In genomic region chr5:114902413-114902812, GRCm38 (mm10) we compare ENCODE assay signal across 11 mouse cellular contexts. TPM values are rescaled to one million over a fixed set of nuclear protein-coding genes. Genes with fewer than 3 reads are reported as not detected.
DNase-seq lines count a peak whose midpoint lies in the region; ATAC-seq and TF ChIP-seq lines count a peak whose summit lies in the region.
"Had no signal": no experiment of that assay in that cellular context is flagged by ENCODE, and none has a peak within 500 bp of the region (broad histone marks: within the 10 kb centered on the region; RNA-seq: fewer than 3 reads in every experiment).

No protein-coding gene starts in this region.

- no peak overlapping the region for H3K4me3 ChIP-seq in heart, postnatal 0 days (ENCODE audit: low read depth, low read length)
- H3K4me3 ChIP-seq in heart, embryonic 11.5 days (ENCODE audit: low read depth, low read length): no peak overlapping the region
- H3K4me3 ChIP-seq in testis, adult 2 months (ENCODE audit: control insufficient read depth, low read depth, low read length): no peak overlapping the region
- H3K4me3 ChIP-seq in limb, embryonic 14.5 days (replicated peaks; ENCODE audit: low read length): no peak overlapping the region
- H3K4me3 ChIP-seq: embryonic facial prominence, embryonic 15.5 days; limb, embryonic 15.5 days; stomach, embryonic 15.5 days had no signal

- no peak overlapping the region for H3K9ac ChIP-seq in heart, postnatal 0 days (replicated peaks; ENCODE audit: low read depth, low read length)
- H3K9ac ChIP-seq in heart, embryonic 11.5 days (ENCODE audit: low read depth, low read length): no peak overlapping the region
- H3K9ac ChIP-seq in limb, embryonic 14.5 days (ENCODE audit: low read depth, low read length, severe bottlenecking): no peak overlapping the region
- H3K9ac ChIP-seq: embryonic facial prominence, embryonic 15.5 days; limb, embryonic 15.5 days; stomach, embryonic 15.5 days had no signal

- DNase-seq in heart, postnatal 0 days (ENCODE audit: low spot score): peak; percentile 15
- DNase-seq in testis, postnatal 14 days (ENCODE audit: low spot score): no peak
- peak; percentile 60 for DNase-seq in brain, embryonic 14.5 days (ENCODE audit: low read depth)
- peak; percentile 13 for DNase-seq in limb, embryonic 14.5 days (ENCODE audit: low spot score)
- peak; percentile 85 for DNase-seq in splenic B cell, adult 2 months (ENCODE audit: low read depth, low spot score)
- DNase-seq in layer of hippocampus, postnatal 36 days: no peak

- no peaks in the 10 kb centered on the region for H3K9me3 ChIP-seq in heart, postnatal 0 days (replicated peaks; ENCODE audit: control insufficient read depth, low read length)
- H3K9me3 ChIP-seq in heart, embryonic 11.5 days (replicated peaks; ENCODE audit: control insufficient read depth, low read length): no peaks in the 10 kb centered on the region
- H3K9me3 ChIP-seq in limb, embryonic 14.5 days (ENCODE audit: control insufficient read depth, low read length): no peaks in the 10 kb centered on the region
- H3K9me3 ChIP-seq: embryonic facial prominence, embryonic 15.5 days; limb, embryonic 15.5 days; stomach, embryonic 15.5 days had no signal

- no peaks in the 10 kb centered on the region for H3K4me1 ChIP-seq in heart, postnatal 0 days (ENCODE audit: control insufficient read depth, insufficient read depth)
- no peaks in the 10 kb centered on the region; the same call in 1 of the 2 replicates for H3K4me1 ChIP-seq in heart, embryonic 11.5 days (ENCODE audit: control insufficient read depth, insufficient read depth, low read length)
- H3K4me1 ChIP-seq in testis, adult 2 months (ENCODE audit: control insufficient read depth, insufficient read depth, low read length): peaks cover 2% of the 10 kb centered on the region; the same call in 1 of the 2 replicates
- H3K4me1 ChIP-seq in limb, embryonic 14.5 days (ENCODE audit: control insufficient read depth, insufficient read depth, low read length): 0 out of 2 replicates have a peak, but pooled peaks cover under 1% of the 10 kb centered on the region
- H3K4me1 ChIP-seq: stomach, embryonic 15.5 days had no signal

- H3K36me3 ChIP-seq in heart, postnatal 0 days (replicated peaks; ENCODE audit: control insufficient read depth, insufficient read depth, low read length): 0 out of 2 replicates have a peak, but pooled peaks cover 18% of the 10 kb centered on the region
- no peaks in the 10 kb centered on the region for H3K36me3 ChIP-seq in heart, embryonic 11.5 days (ENCODE audit: control insufficient read depth, insufficient read depth, low read length)
- no peaks in the 10 kb centered on the region for H3K36me3 ChIP-seq in testis, adult 2 months (ENCODE audit: control insufficient read depth, insufficient read depth, low read length)
- H3K36me3 ChIP-seq in limb, embryonic 14.5 days (ENCODE audit: control insufficient read depth, insufficient read depth, low read length): no peaks in the 10 kb centered on the region
- peaks cover 9% of the 10 kb centered on the region; the same call in 1 of the 2 replicates for H3K36me3 ChIP-seq in splenic B cell, adult 2 months (ENCODE audit: control insufficient read depth, insufficient read depth, low read length, poor library complexity, severe bottlenecking)
- H3K36me3 ChIP-seq: embryonic facial prominence, embryonic 15.5 days; limb, embryonic 15.5 days; stomach, embryonic 15.5 days had no signal

- H3K27ac ChIP-seq in heart, postnatal 0 days (ENCODE audit: low read depth): no peak overlapping the region
- no peak overlapping the region for H3K27ac ChIP-seq in heart, embryonic 11.5 days (ENCODE audit: low read depth, low read length)
- no peak overlapping the region for H3K27ac ChIP-seq in testis, adult 2 months (ENCODE audit: control insufficient read depth, insufficient read depth, low read depth, low read length)
- no peak overlapping the region for H3K27ac ChIP-seq in limb, embryonic 14.5 days (replicated peaks; ENCODE audit: low read depth, low read length)
- H3K27ac ChIP-seq: embryonic facial prominence, embryonic 15.5 days; limb, embryonic 15.5 days; stomach, embryonic 15.5 days had no signal

- TF ChIP-seq POLR2A in testis, adult 2 months (IDR thresholded peaks at IDR 0.05; ENCODE audit: control insufficient read depth, low read depth, low read length): no peak
- TF ChIP-seq POLR2A in brain, embryonic 14.5 days (IDR thresholded peaks at IDR 0.05; ENCODE audit: borderline replicate concordance, extremely low read depth, insufficient read depth, insufficient read length, poor library complexity, severe bottlenecking): no peak
- no peak for TF ChIP-seq POLR2A in limb, embryonic 14.5 days (IDR thresholded peaks at IDR 0.05; ENCODE audit: borderline replicate concordance, extremely low read depth, insufficient read depth, insufficient read length)

- 0 out of 2 replicates have a peak, but pooled peaks have one; percentile 36 for ATAC-seq in heart, postnatal 0 days (ENCODE audit: insufficient read depth, low read depth)
- ATAC-seq in heart, embryonic 11.5 days (replicated peaks; ENCODE audit: insufficient number of reproducible peaks, low FRiP score, low TSS enrichment): no peak
- no peak for ATAC-seq in limb, embryonic 14.5 days (ENCODE audit: low FRiP score, low read depth)

- no peak overlapping the region for H3K4me2 ChIP-seq in heart, postnatal 0 days (ENCODE audit: low read depth, low read length)
- no peak overlapping the region for H3K4me2 ChIP-seq in heart, embryonic 11.5 days
- H3K4me2 ChIP-seq in limb, embryonic 14.5 days (replicated peaks; ENCODE audit: low read depth, low read length, severe bottlenecking): no peak overlapping the region
- H3K4me2 ChIP-seq: embryonic facial prominence, embryonic 15.5 days; limb, embryonic 15.5 days; stomach, embryonic 15.5 days had no signal

- peak; percentile 80 for TF ChIP-seq CTCF in heart, postnatal 0 days (IDR thresholded peaks at IDR 0.05; ENCODE audit: low read depth)
- peak; percentile 54; the same call in 1 of the 2 replicates for TF ChIP-seq CTCF in testis, adult 2 months (IDR thresholded peaks at IDR 0.05; ENCODE audit: control insufficient read depth, insufficient read depth, insufficient replicate concordance, low read depth, low read length)
- TF ChIP-seq CTCF in brain, embryonic 14.5 days (IDR thresholded peaks at IDR 0.05; ENCODE audit: borderline replicate concordance, extremely low read depth, insufficient read depth, insufficient read length): peak; percentile 64

- WGBS in heart, postnatal 0 days: 52% methylated on average over 1 of the region's 1 CpGs
- WGBS in heart, embryonic 11.5 days (ENCODE audit: insufficient replicate concordance): 52% methylated on average over 1 of the region's 1 CpGs
- 64% methylated on average over 1 of the region's 1 CpGs for WGBS in limb, embryonic 14.5 days

- TF ChIP-seq EP300 in heart, postnatal 0 days (IDR thresholded peaks at IDR 0.05; ENCODE audit: low read depth): no peak

- H3K27me3 ChIP-seq in heart, postnatal 0 days (ENCODE audit: control insufficient read depth, insufficient read depth, low read length): 0 out of 2 replicates have a peak, but pooled peaks cover 3% of the 10 kb centered on the region
- peaks cover 3% of the 10 kb centered on the region for H3K27me3 ChIP-seq in heart, embryonic 11.5 days (ENCODE audit: control insufficient read depth, insufficient read depth, low read length)
- H3K27me3 ChIP-seq in testis, adult 2 months (ENCODE audit: control insufficient read depth, insufficient read depth, low read length): no peaks in the 10 kb centered on the region
- no peaks in the 10 kb centered on the region for H3K27me3 ChIP-seq in limb, embryonic 14.5 days (ENCODE audit: control insufficient read depth, insufficient read depth, low read length)
- no peaks in the 10 kb centered on the region for H3K27me3 ChIP-seq in splenic B cell, adult 2 months (ENCODE audit: control insufficient read depth, insufficient read depth, low read length, poor library complexity, severe bottlenecking)
- H3K27me3 ChIP-seq: embryonic facial prominence, embryonic 15.5 days; limb, embryonic 15.5 days; stomach, embryonic 15.5 days had no signal

RNA-seq across cellular contexts. Expression of gene Oasl2, which starts 5.7 kb away (rescaled TPM):
- 11.4 and 14.9 TPM in 2 replicates for total RNA-seq in heart, postnatal 0 days (2014; rRNA removed; ENCODE audit: low replicate concordance)
- polyA plus RNA-seq in heart, postnatal 0 days (2015; fragmentation: Nextera tagmentation; extraction: Ambion mirVana): 6.5 and 9.2 TPM in 2 replicates
- polyA plus RNA-seq in heart, embryonic 11.5 days (2014; fragmentation: Nextera tagmentation; extraction: Ambion mirVana): 2.7 and 4.3 TPM in 2 replicates
- 3.9 and 4.4 TPM in 2 replicates for polyA plus RNA-seq in testis, adult 2 months (2012; rRNA removed)
- 1.5 and 3.3 TPM in 2 replicates for polyA plus RNA-seq in brain, embryonic 14.5 days (2012; rRNA removed)
- polyA plus RNA-seq in limb, embryonic 14.5 days (2012; rRNA removed): 1.6 and 2.0 TPM in 2 replicates
- 1.7 and 1.9 TPM in 2 replicates for polyA plus RNA-seq in limb, embryonic 14.5 days (2014; fragmentation: Nextera tagmentation; extraction: Ambion mirVana)
- 1 to 10 TPM; 1.4 to 2.4 TPM for total RNA-seq in layer of hippocampus, postnatal 36 days (2021)

RNA-seq across cellular contexts. Expression of gene Oasl1, which starts 20.6 kb away (rescaled TPM):
- 5.6 and 9.4 TPM in 2 replicates for total RNA-seq in heart, postnatal 0 days (2014; rRNA removed; ENCODE audit: low replicate concordance)
- 0.68 and 0.69 TPM in 2 replicates for polyA plus RNA-seq in heart, postnatal 0 days (2015; fragmentation: Nextera tagmentation; extraction: Ambion mirVana)
- polyA plus RNA-seq in heart, embryonic 11.5 days (2014; fragmentation: Nextera tagmentation; extraction: Ambion mirVana): 0.30 and 0.37 TPM in 2 replicates
- polyA plus RNA-seq in testis, adult 2 months (2012; rRNA removed): 3.0 and 4.2 TPM in 2 replicates
- polyA plus RNA-seq in brain, embryonic 14.5 days (2012; rRNA removed): 0.21 and 0.42 TPM in 2 replicates
- 0.59 and 1.2 TPM in 2 replicates for polyA plus RNA-seq in limb, embryonic 14.5 days (2012; rRNA removed)
- polyA plus RNA-seq in limb, embryonic 14.5 days (2014; fragmentation: Nextera tagmentation; extraction: Ambion mirVana): 0.36 and 0.39 TPM in 2 replicates
- not detected for total RNA-seq in layer of hippocampus, postnatal 36 days (2021)

RNA-seq across cellular contexts. Expression of gene 2210016L21Rik, which starts 39.5 kb away (rescaled TPM):
- total RNA-seq in heart, postnatal 0 days (2014; rRNA removed; ENCODE audit: low replicate concordance): 7.3 and 16.0 TPM in 2 replicates
- 32.2 and 32.6 TPM in 2 replicates for polyA plus RNA-seq in heart, postnatal 0 days (2015; fragmentation: Nextera tagmentation; extraction: Ambion mirVana)
- 31.0 and 35.0 TPM in 2 replicates for polyA plus RNA-seq in heart, embryonic 11.5 days (2014; fragmentation: Nextera tagmentation; extraction: Ambion mirVana)
- polyA plus RNA-seq in testis, adult 2 months (2012; rRNA removed): 3.9 and 4.5 TPM in 2 replicates
- 69.2 and 72.7 TPM in 2 replicates for polyA plus RNA-seq in brain, embryonic 14.5 days (2012; rRNA removed)
- polyA plus RNA-seq in limb, embryonic 14.5 days (2012; rRNA removed): 34.1 and 41.3 TPM in 2 replicates
- 54.7 and 72.7 TPM in 2 replicates for polyA plus RNA-seq in limb, embryonic 14.5 days (2014; fragmentation: Nextera tagmentation; extraction: Ambion mirVana)
- total RNA-seq in layer of hippocampus, postnatal 36 days (2021): 100 to 1,000 TPM; 185 to 227 TPM

RNA-seq across cellular contexts. Expression of gene Gm9936, which starts 43.9 kb away (rescaled TPM):
- not detected in 2 replicates for total RNA-seq in heart, postnatal 0 days (2014; rRNA removed; ENCODE audit: low replicate concordance)
- not detected in 2 replicates for polyA plus RNA-seq in heart, postnatal 0 days (2015; fragmentation: Nextera tagmentation; extraction: Ambion mirVana)
- polyA plus RNA-seq in heart, embryonic 11.5 days (2014; fragmentation: Nextera tagmentation; extraction: Ambion mirVana): not detected in 2 replicates
- not detected in 2 replicates for polyA plus RNA-seq in testis, adult 2 months (2012; rRNA removed)
- polyA plus RNA-seq in brain, embryonic 14.5 days (2012; rRNA removed): 1.9 and 2.6 TPM in 2 replicates
- 0.12 and 0.13 TPM in 2 replicates for polyA plus RNA-seq in limb, embryonic 14.5 days (2012; rRNA removed)
- polyA plus RNA-seq in limb, embryonic 14.5 days (2014; fragmentation: Nextera tagmentation; extraction: Ambion mirVana): 0.08 and 0.36 TPM in 2 replicates
- under 1 TPM; 0.72 to 0.76 TPM for total RNA-seq in layer of hippocampus, postnatal 36 days (2021)

RNA-seq across cellular contexts. Expression of gene 4930519G04Rik, which starts 48.9 kb away (rescaled TPM):
- not detected in 2 replicates for total RNA-seq in heart, postnatal 0 days (2014; rRNA removed; ENCODE audit: low replicate concordance)
- not detected in 2 replicates for polyA plus RNA-seq in heart, postnatal 0 days (2015; fragmentation: Nextera tagmentation; extraction: Ambion mirVana)
- not detected in 2 replicates for polyA plus RNA-seq in heart, embryonic 11.5 days (2014; fragmentation: Nextera tagmentation; extraction: Ambion mirVana)
- polyA plus RNA-seq in testis, adult 2 months (2012; rRNA removed): 54.0 and 68.8 TPM in 2 replicates
- not detected in 2 replicates for polyA plus RNA-seq in brain, embryonic 14.5 days (2012; rRNA removed)
- polyA plus RNA-seq in limb, embryonic 14.5 days (2012; rRNA removed): not detected in 2 replicates
- not detected in 2 replicates for polyA plus RNA-seq in limb, embryonic 14.5 days (2014; fragmentation: Nextera tagmentation; extraction: Ambion mirVana)
- not detected for total RNA-seq in layer of hippocampus, postnatal 36 days (2021)
- polyA plus RNA-seq: embryonic facial prominence, embryonic 15.5 days; limb, embryonic 15.5 days; stomach, embryonic 15.5 days had no signal

Comparison
In these comparisons a context has a peak if more than half of its experiments do, and no peak if none do; other contexts are left out.
1. DNase-seq: peak in heart, postnatal 0 days (single experiment), brain, embryonic 14.5 days (single experiment), limb, embryonic 14.5 days (single experiment) and splenic B cell, adult 2 months (single experiment); none in testis, postnatal 14 days (single experiment) and layer of hippocampus, postnatal 36 days (0 of 2).
2. Peak in every context shown above with its lines, with median percentiles within 50 percentile points of each other: CTCF ChIP-seq.